Mouse (Mus musculus): Measurements from ENCODE around the gene Slc38a2.

DNA sequence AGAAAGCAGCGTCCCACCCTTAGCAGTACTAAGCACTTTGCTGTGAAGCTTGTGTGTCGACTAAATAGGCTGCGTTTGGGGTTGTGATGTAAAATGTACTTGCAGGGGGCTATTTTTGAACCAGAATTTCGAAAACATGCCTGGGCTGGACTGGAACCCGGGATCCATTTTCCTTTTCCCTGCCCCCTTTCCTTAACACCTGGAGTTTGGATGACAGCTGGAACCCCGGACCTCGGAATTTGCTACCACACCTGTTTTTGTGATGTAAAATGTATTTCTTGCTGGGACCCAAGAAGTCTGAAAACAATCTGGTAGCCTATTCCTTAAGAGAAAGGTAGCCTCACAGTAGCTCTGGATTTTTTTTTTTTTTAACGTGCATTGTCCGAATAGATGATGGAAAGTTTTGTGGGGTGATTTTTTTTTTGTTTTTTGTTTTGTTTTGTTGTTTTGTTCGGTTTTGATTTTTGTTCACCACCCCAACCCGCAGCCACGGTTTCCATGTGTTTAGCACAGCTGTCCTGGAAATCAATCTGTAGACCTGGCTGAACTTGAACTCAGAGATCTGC lies 3.0 kb upstream of the Slc38a2 start:
- no peak for TF ChIP-seq CTCF (IDR thresholded peaks at IDR 0.05; ENCODE audit: low read depth)
- no peak for TF ChIP-seq EP300 (IDR thresholded peaks at IDR 0.05; ENCODE audit: low read depth)
